Mouse (Mus musculus) T-helper 1 cell (primary cell): Measurements from ENCODE around the gene Cacna1e.

ENCODE experiments used
- in situ Hi-C: fragments of 300-600 bp; cut with MboI, MseI; formaldehyde crosslinking; loops from one replicate; pipeline ENCODE4 v1.15.1; 2025; ENCODE audit warnings: high pct_unique_total_duplicates

Gene Cacna1e

DNA sequence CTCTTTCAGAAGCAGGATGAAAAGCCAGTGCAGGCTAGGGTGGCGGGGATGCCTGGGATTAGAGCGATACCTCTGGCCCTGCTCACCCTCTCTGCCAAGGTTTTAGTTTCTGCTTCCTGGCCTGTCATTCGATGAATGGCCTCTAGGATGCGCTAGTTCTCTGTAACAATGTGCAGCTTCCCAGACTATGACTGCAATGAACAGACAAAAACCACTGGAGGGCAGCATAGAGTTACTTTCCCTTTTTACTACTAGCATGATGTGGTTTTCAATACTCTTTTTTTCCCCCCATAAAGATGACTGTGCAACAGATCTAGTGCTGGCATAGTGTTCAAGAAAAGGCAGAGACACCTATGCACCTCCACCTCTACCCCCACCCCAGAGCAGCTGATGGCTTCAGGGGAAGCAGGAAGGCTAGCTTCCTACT is 98.0 kb downstream of the Cacna1e start:
- in situ Hi-C loops: loop anchor here (5.0 to 25.0 kb wide), 3 partner anchors 221 to 751 kb away; no protein-coding TSS in a partner anchor

- in situ Hi-C loops: loop anchor here (5.0 to 25.0 kb wide), 3 partner anchors 222 to 752 kb away; no protein-coding TSS in a partner anchor
These were observed 99.4 kb downstream of the Cacna1e start for GRCm38 (mm10) chr1:154784862-154785261.

DNA sequence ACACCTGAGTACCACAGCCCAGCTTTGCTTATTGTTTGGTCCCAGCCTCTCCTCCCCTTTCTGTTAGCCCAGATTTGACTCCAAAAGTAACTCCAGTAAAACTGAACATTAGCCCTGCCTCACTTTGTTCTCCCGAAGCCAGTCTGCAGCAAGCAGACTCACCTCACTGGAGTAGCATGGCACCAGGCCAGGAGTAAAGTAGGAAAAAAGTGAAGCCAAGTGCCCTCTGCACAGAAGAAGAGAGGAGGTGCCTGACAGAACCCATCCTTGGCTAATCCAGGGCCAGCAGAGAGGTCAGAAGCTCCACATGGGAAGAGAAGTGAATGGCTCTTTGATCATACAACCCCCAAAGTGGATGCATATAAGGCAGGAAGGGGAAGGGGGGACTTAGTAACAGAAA is 100.8 kb downstream of the Cacna1e start:
- in situ Hi-C loops: loop anchor here (25.0 kb wide), 1 partner anchor 754 kb away; no protein-coding TSS in a partner anchor

DNA sequence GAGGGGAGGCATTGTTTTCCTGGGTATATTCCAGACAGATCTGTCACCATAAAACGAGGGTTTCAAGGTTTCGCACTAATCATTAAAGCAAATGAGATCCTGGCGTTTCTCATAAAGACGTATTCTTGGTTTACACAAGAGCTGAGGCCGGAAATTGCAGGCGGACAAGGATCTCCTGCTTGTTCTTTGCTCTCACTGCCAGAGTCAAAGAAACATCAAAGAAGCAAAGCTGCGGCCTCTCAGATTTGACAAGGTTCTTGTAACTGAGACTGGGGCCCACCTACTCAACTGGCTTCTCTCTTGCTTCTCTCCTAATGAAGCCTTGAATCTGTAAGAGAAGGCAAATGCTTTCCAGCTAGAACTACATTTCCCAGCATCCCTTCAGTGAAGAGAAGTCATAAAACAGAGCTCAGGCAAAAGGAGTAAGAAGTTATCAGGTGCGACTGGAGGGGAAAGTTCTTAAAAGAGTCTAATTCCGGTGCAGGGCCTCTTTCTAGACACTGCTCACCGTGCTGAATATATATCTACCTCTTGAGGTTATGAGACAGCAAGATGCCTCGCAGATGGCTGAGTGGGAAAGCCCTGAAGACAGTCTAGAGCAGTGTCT is 104.3 kb downstream of the Cacna1e start:
- in situ Hi-C loops: loop anchor here (25.0 kb wide), 1 partner anchor 757 kb away; no protein-coding TSS in a partner anchor

- in situ Hi-C loops: loop anchor here (25.0 kb wide), 1 partner anchor 761 kb away; no protein-coding TSS in a partner anchor
These were observed 108.0 kb downstream of the Cacna1e start for GRCm38 (mm10) chr1:154776344-154776743.

DNA sequence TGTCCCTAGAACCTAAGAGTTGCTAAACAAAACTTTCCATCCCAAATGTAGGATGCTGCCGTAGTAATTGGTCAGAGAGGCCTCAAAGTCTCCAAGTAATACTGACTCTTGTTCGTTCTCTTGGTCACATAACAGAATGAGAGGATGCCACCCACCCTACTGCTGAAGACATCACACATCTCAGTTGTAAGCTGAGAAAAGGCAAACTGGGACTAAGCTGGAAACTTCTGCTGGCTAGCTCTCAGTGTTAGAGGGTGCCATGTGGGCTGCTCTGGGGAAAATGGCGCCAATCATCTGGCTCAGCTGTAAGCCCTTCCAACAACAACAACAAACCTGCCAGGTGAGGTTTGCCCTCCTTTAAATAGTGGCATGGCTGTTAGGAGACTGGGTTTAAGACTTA is 109.8 kb downstream of the Cacna1e start:
- in situ Hi-C loops: no loop called here

- in situ Hi-C loops: no loop called here
These were observed 113.2 kb downstream of the Cacna1e start for GRCm38 (mm10) chr1:154771111-154771510.

DNA sequence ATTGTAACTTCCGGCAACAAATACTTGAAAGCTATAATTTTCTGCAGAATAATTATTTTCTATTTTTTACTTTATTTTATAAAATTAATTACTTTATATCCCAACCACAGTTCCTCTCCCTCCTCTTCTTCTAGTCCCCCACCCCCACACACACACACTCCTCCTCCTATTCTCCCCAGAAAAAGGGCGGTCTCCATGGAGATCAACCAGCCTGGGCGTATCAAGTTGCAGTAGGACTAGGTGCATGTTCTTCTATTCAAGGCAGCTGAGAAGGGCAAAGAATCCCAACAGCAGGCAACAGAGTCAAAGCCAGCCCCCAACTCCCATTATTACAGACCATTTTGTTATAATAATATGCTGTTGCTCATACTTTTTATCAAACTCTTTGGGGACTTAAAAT is 113.8 kb downstream of the Cacna1e start:
- in situ Hi-C loops: no loop called here

GRCm38 (mm10) chr1:154763132-154763531 is 121.2 kb downstream of the Cacna1e start:
- in situ Hi-C loops: no loop called here

- in situ Hi-C loops: no loop called here
These were observed 132.2 kb downstream of the Cacna1e start for GRCm38 (mm10) chr1:154752081-154752480.

- in situ Hi-C loops: no loop called here
These were observed 135.8 kb downstream of the Cacna1e start for GRCm38 (mm10) chr1:154748531-154748930.

DNA sequence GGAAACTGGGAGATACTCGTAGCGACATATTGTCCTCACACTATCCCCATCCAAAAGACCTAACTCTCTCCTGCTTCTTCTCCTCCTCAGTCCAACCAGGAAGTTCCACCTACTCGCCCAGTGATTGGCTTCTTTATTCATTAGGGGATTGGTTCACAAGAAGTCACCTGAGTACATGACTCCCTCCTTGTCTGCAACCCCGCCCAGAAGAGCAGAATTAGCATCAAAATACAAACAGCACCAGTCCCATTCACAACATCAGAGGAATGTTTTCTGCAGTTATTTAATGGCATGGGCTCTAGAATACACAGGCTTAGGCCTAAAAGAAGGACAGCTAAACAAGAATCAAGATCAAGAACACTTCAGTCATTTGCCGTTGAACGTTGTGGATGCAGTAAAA is 139.1 kb downstream of the Cacna1e start:
- in situ Hi-C loops: no loop called here

GRCm38 (mm10) chr1:154730411-154730961 is 153.8 kb downstream of the Cacna1e start:
- in situ Hi-C loops: no loop called here

GRCm38 (mm10) chr1:154729269-154729980 is 154.9 kb downstream of the Cacna1e start:
- in situ Hi-C loops: no loop called here

DNA sequence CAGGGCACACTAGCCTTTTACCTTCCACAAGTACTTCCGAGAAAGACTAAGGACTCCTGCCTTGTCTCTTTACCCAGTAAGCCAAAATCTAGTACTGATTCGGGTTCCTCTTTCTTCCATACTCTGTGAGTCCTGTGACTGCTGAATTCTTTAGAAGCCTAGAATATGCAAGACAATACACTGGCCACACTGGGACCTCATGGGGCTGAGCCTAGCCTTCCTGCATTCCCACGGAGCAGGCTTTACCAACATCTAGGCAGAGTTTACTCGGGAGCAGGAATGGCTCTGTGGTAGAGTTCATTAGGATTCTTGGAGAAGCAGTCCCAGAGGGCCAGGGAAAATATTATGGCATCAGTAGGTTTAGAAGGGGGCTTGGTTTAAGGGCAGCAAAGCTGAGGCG is 155.6 kb downstream of the Cacna1e start:
- in situ Hi-C loops: no loop called here

- in situ Hi-C loops: no loop called here
These were observed 156.6 kb downstream of the Cacna1e start for GRCm38 (mm10) chr1:154727696-154728095.

DNA sequence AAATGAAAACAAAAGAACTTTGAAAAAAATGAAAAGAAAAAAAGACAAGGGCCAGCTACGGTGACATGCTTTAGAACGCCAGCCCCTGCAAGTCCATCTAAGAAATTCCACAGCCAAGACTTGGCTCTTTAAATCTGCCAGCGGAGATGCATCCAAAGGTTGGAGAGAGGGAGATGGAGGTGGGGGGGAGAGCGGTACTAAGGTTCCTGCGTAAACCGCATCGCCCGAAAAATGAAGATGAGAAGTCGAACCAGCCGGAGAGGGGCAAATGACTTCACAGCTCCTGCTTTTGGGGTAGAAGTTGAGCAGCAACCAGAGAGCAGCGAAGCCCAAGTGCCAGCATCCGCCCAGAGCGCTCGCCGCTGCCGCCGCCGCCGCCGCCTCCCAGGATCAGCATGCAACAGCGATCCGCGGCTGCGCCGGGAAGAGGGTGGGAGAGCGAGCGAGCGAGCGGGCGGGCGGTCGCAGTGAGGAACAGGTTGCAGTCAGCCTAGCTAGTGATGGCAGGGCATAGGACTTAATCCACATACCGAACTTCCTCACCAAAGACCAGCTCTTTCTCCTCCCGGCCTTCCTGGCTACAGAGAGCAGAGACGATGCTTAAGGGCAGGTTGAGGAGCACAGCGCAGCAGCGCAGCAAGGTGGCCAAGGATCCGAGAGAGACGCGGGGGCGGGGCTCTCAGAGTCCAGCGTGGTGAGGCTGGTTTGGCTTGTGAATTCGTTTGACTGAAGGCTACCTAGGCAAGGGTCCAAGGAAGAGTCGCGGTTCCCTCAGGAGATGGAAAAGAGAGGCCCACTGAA is 157.7 kb downstream of the Cacna1e start:
- in situ Hi-C loops: no loop called here

DNA sequence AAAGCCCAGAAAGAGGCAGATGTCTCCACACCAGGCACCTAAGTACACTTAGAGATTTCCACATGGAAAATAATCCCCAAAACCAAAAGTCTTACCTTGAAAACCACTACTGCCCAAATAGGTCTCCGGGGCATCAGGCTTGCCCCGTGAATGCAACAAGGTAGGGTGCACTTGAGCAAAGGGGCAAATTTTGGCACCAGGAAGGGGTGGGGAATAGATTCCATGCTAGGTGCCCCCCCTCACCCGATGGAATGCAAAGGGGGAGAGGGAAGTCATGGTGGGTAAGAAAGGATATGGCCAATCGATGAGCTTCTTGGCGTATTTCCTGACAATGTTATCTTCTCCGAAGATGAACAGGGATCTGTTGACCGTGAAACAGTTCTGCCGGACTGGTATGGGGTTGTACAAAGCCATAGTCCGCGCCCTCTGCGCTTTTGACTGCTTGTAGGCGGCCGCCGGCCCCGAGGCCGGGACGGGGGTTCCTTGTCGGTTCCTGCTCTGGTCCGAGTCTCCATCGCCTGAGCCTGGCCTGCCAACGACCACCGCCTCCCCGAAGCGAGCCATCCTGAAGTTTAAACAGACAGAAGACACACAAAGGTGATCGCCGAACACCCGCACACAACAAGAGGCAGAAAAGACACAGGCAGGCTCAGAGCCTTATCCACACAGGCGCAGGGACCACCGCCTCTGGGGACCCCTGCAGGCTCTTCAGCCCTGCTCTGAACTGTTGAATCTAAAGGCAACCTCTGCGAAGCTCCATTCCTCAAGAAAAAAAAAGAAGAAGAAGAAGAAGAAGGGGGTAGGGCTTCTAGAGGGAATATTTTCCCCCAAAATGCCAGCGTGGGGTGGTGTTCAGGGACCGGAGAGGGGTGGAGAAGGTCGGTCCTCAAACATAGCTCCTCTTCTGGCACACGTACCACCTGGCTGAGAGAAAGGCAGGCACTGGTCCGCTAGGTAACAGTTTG is 158.7 kb downstream of the Cacna1e start:
- in situ Hi-C loops: no loop called here

- in situ Hi-C loops: no loop called here
These were observed 160.6 kb downstream of the Cacna1e start for GRCm38 (mm10) chr1:154723537-154724286.

DNA sequence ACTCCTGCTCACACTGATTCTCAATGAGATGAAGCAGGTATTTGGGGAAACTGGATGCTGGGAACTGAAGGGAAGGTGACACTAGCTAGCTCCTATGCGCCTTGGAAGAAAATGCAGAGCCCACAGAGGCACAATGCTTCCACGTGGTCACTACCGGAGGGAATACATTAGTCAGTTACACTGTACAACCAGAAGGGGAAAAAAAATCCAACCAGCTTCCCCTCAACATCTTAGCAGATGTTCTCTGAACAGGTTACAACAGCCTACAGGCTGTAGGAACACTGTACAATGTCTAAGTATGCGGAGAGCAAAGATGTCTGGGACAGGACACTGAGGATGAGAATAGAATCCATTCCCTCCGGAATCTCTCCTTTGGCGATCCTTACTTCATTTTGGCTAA is 161.2 kb downstream of the Cacna1e start:
- in situ Hi-C loops: no loop called here
